Mouse (Mus musculus) monocyte, adult 2 months (primary cell): ENCODE data around the gene Styx.

Experiments used
- DNase-seq, 2 experiments: peaks; one replicate each; pipeline ENCODE4 v3.0.0; 2022; ENCODE audit warnings: low spot score in 2 of 2, low read depth in 1 of 2

Styx gene

DNA sequence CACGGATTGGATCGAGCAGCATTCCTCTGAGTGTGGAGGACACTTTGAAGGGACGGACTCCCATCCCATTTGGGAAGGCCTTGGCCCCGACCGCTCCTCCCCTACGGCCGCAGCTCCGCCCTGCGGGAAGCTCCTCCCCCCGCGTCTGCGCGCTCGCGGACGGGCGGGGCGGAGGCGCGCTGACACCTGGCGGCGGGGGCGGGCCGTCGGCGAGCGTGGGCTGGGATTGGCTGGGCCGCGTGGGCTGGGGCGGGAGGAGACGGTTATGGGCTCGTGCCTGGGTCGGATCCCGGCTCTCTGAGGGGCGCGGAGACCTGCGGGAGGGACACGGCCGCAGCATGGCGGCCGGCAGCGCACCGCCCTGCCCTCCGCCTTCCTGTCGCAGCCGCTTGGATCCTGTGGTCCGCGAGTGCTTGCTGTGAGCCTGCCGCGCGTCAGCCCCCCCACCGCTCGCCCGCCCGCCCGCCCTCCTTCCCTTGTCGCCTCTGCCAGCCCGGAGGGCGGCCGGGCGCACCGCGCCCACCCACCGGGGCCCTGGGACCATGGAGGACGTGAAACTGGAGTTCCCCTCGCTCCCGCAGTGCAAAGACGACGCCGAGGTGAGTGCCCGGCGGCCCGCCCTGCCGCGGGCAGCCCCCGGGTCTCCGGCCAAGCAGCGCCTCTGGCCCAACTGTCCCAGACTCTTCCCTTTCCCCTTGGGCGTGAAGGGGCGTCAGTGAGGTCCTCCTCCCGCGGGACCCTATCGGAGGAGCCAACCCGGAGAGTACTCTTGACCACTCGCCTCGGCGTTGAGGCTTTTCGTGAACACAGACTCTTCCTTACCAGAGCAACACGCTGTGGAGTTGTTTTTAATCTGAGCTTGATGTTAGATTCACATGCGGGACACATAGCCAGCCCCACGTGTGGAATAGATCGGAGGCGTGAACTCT, at the start of gene Styx:
Gene Styx, plus strand, starts transcription at position 163 of the 929 bp plus-strand sequence.
- peak; percentile 75 to 85 for DNase-seq

DNA sequence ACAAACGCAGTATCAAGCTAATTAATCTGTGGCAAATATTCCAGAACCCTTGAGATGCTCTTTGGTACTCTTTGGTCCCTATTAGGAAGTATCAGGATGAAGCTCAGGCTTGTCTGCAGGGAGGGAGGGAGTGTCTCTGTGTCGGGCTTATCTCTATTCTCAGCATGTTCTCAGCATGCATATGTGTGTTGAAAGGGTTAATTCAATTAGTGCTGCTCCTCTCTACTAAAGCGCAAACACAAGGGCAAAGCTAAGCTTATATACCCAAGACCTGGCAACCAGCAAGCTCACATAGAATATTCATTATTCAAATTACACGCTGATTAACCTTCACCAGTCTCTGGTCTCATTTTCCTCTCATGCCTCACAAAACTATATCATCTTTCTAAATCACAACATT, 47.0 kb upstream of the Styx start:
- DNase-seq = no peak

DNA sequence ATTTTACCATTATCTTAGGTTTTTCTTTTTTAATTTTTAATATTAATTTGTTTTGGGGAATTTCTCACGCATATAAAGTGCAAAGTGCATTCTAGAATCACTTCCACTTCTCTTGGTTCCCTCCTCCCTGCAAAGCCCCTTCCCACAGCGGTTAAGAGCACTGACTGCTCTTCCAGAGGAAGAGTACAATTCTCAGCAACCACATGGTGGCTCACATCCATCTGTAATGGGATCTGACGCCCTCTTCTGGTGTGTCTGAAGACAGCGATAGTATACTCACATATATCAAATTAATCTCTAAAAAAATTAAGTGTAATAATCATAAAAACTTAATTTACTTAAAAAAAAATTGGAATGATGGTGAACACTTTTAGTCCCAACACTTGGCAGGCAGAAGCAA, 46.5 kb upstream of the Styx start:
- no peak for DNase-seq

DNA sequence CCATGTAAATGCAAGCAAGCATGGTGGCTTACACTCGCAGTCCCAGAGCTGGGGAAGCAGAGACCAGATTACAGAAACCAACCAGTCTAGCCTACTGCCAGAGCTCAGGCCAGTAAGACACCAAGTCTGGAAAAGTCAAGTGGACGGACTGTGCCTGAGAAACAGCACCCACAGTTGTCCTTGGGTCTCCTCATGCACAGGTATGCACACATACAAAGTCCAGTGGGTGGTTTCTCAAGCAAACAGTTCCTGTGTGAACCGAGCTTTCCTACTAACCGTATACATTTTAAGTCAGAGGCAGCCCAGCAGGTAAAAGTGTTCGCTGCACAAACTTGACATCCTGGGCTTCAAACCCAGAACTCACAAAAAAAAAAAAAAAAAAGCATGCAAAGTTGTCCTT, 45.0 kb upstream of the Styx start:
- DNase-seq = no peak

DNA sequence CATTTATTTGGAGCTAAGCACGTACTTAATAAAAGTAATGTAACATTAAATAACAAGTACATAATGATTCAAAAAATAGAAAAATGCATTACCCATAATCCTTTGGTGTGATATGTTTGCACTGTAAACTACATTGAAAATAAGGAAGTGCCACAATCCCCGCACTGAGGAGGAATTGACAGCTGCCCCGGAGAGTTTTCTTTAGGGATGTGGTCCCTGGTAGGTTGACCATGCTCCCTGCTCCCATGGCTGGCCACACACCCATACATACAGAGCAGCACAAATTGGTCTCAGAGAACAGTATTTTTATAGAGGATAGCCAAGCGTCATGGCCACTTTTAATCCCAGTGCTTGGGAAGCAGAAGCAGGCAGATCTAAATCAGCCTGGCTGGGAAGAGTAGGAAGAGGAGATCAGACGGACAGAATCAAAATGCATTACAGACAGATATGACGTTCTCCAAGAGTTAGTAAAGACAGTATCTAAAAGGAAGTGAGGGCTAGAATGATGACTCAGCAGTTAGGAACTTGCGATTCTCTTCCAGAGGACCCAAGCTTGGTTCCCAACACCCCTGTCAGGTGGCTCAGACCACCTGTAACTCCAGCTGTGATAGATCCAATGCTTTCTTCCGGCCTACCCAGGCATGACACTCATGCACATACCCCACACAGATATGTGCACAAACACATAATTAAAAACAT, 43.1 kb upstream of the Styx start:
- peak in 1 of 2 experiments; percentile 11 for DNase-seq

DNA sequence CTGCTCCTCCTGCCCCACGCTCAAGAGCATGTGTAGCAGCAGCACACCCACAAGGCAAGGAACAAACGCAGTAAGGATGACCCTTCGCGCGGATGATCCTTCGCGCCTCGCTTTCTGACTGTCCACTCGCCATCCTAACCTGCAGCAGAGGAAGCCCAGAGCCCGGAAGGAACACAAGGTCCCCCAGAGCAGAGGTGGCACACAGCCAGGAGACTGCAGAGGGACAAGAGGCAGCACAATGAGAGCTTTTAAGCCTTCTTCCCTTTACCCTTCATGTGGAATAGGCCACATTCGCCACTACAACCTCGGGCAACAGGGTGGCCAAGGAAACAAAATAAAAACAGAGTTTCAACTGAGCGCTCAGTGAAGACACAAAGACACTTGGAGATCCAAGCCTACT, 41.2 kb upstream of the Styx start:
- DNase-seq = no peak

DNA sequence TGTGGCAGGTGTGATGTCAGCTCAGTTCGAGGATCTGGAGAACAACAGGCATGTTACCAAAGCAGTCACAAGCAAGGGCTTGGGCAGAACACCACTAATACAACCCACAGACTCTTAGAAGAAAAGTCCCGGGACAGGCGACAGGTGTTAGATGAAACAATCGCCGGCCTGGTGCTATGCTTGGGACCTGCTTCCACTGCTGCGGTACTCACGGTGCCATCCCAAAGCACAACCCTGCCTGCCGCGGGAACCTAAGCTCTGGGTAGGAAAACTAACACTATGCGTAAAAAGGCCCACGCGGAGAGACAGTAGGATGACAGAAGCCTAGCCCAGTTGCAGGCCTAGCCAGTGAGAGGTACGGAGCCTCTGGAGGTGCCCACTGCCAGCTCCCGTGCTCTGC, 40.8 kb upstream of the Styx start:
- DNase-seq = no peak

DNA sequence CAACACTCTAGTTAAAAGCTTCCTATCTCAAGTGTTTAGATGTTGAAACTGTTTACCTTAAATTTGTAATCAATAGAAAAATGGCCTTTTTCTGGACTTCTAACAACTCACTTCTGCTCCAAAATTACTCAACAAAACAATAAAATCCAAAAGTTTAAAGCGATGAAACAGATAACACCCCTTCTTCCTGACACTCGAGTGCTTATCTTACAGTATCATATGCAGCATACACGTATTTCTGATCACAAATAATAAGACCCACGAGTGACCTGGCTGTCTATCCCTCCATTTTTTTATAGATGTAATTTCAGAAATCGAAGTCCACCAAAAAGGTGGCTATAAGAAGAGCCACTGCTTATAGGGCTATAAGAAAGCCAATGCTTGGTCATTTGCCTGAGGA, 34.0 kb upstream of the Styx start:
- DNase-seq = no peak

DNA sequence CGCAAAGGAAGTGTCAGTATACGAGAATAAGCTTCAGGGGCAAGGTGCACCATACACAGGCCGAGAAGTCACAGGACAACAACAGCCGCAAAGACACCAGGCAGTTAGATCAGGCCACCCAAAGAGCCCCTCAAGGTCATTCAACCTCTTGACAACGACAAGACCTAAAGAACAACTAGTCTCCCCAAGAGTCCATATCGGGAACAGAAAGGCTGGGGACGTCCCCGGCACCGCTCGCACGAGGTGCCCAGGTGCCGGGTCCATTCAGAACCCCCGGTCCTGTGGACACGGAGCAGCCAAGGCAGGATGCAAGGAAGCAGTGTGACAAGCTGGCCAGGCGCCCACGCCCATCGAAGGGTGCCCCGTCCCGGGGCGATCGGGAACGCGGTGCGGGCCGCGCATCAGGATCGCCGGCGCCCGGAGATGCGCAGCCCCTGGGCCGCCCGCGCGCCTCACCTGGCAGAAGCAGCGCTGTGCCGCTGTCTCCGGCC, 32.9 kb upstream of the Styx start:
- no peak for DNase-seq

DNA sequence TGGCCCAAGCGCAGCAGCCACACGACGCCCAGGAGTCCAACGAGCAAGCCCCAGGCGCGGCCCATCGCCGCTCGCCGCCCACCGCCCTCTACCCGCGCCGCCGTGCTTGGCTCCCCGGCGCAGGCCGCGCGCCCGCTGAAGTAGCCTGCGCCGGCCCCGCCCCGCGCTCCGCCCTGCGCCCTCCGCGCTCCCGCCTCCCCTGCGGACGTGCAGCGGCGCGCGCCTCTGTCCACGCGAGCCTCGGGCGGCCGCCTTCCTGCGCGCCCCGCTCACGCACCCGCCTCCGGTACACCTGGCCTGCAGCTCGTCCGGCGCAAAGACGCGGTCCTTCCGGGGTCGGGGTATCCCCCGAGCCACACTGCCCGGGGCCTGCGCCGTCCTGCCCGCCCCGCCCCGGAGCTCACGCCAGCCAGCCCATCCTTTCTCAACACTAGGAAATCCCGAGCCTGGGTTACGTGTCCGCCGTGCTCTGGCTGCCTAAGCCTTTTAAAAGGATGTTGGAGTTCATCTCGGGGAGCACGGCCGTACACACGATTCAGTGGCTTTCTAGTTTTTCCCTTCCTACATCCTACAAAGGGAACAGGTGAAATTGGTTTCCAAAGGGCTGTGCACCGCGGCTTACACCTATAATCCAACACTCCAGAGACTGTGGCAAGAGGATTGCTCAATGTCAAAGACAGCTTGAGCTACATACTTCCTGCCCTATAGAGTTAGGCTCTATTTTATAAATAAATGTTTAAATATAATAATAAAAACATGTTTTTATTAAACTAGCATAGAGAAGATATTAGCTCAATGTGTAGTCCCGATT, 32.3 kb upstream of the Styx start, which contains the start of gene Ero1l:
Gene Ero1l, minus strand, starts transcription at position 346 of the 811 bp plus-strand sequence.
- DNase-seq = peak; percentile 52 to 73

DNA sequence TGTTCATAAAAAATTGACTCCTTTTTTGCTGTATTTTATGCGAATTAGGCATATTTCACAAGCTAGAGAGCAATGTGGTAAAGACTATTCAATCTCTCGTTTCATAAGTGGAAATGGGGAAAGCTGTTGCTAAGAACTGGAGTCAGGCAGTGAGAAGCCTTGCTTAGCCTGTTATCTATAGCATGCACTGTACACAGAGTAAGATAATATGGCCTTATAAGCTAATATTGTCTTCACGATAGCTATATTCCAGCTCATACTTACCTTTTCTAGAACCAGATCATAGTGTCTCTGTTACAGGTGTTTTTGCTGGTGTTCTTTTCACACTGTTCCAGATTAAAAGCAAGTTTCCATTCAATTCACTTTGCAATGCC, 31.7 kb upstream of the Styx start:
- no peak for DNase-seq

DNA sequence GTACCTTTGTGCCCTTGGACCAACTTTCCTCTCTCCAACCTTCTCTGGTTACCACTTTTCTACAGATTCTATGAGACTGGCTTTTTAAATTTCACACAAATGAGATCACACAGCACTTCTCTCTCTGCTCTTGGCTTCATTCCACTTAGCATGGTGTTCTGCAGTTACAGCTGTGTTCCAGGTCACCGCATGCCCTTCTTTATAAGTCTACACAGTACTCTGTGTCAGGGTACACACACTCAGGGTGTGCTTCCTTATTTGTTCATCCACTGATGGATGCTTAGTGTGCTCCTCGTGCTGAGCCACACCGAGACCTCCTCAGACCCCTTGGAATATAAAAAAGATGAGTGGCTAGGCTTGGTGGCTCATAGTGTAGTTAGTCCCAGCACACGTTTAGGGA, 30.8 kb upstream of the Styx start:
- no peak for DNase-seq

DNA sequence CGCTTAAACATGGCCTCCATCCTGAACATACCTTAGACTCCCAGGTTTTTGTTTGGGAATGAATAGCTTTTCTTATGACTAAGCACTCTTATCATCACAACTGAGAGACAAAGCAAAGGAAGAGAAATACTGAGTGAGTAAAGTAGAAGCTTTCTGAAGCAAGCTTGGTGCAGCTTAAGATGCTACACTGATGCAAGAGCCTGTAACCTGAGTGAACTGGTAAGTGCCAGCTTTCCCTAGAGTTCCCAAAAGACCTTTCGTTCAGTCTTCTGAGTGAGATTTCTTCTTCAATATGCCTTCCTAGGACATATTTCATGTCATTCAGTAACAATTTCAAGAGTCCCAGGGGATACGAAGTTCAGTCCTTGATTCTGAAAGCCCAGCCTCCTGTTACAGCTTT, 29.8 kb upstream of the Styx start:
- DNase-seq = no peak

DNA sequence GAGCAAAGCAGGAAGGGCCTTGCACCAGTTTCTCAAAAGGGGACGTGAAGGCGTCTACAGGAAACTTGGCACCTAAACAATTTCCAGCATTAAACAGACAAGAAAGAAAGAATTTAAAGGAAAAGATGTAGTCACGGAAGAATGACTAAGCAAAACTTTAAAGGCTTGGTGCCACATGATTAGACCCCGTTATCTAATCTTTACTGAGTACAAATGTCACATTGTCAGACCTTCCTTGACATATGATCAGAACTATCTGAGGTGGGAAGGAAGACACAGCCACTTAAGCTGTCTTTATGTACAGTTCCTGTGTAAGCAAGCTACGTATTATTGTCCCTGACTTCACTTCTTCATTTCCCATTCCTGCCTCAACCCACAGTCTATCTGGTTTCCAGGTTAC, 29.3 kb upstream of the Styx start:
- no peak for DNase-seq

DNA sequence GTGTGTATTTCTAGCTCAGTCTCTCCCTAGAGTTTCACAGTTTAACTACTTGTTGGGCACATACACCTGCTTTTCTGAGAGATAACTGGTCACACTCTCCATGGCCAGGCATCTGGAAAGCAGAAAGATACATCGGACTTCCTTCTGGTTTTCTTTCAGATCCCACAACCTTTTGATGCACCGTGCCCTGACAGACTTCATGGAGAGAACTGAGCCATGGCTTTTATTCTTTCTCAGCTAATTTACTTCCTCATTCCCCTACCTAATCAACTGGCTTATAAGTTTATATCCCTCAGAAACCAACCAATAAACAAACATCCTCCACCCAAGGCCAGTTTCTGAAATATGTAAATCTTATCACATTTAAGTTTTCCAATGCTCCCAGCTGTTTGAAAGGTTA, 28.4 kb upstream of the Styx start:
- no peak for DNase-seq

DNA sequence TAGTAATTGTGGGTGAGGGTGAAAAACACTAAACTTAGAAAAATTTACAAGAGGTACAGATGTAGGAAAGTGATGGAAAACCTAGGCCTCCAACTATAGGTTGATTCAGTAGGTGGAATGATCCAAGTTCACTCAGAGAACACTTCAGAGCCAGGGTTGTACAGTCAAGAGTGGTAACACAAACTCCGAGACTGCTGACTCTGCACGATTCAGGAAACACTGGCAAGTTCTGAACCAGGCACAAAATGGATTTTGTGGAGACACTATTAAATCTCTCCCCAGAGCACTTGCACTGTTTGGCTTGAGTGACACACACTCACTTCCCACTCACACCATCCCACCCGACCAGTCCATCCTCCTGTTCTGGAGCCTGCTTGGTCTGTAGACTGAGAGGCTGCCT, 27.6 kb upstream of the Styx start:
- DNase-seq = no peak

DNA sequence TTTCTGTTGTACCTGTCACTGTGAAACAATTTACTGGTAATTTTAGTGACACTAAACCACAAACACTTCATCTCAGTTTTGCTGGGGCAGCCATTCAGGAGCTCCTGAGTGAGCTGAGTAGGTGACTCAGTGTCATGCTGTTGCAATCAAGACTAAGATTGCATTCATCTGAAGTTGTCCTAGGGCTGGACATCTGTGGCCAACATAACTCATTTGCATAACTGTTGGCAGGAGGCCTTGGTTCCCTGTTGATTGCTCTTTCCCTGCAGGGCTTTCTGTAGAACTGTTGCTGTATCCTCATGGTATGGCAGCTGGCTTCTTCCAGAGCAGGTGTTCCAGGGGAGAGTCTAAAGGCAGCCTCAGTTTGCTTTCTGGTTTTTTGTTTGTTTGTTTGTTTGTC, 25.4 kb upstream of the Styx start:
- peak in 1 of 2 experiments; percentile 46 for DNase-seq

DNA sequence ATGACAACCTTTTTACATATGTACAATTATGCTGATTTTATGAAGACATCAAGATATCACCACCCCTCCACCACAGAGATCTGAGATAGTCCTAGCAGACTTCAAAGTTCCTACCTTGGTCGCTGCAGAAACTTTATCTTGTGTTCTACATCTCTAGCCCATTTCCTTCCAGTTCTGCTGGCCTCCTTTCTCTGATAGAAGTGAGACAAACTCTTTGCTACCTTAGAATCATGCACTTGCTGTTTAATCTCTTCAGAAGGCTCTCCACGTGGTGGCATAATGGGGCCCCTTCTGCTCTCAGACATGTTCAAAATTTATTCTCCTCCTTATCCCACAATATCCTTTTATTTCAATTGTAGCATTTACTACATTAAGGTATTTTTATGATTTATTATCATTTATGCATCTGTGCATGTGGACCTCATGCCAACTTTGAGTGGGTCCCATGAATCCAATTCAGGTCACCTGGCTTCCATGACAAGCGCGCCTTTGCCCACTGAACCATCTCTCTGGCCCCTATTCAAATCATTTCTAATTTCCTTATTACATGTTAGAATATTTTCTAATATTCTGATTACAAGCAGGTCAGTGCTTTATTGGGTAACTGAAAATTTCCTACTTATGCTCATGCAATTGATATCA, 22.7 kb upstream of the Styx start:
- DNase-seq = no peak

DNA sequence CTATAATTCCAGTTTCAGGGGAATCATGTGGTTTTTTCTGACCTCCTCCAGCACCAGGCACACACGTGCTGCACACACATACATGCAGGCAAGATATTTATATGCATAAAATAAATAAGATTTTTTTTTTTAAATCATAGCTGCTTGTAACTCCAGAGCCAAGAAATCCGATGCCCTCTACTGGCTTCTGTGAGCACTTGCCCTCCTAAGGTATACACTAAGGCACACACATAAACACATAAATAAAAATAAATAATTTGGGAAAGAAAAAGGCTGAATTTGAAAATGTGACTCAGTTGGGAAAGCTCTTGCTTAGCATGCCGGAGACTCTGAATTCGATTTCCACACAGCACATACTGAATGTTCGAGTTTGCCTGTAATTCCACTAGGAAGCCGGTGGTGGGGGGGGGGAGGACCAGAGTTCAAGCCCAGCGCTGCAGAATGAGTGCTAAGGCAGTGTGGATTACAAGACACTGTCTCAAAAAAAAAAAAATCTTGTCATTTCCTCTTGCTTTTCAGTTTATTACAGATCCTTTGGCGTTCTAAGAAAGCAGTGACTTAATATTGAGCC, 21.8 kb upstream of the Styx start:
- no peak for DNase-seq

DNA sequence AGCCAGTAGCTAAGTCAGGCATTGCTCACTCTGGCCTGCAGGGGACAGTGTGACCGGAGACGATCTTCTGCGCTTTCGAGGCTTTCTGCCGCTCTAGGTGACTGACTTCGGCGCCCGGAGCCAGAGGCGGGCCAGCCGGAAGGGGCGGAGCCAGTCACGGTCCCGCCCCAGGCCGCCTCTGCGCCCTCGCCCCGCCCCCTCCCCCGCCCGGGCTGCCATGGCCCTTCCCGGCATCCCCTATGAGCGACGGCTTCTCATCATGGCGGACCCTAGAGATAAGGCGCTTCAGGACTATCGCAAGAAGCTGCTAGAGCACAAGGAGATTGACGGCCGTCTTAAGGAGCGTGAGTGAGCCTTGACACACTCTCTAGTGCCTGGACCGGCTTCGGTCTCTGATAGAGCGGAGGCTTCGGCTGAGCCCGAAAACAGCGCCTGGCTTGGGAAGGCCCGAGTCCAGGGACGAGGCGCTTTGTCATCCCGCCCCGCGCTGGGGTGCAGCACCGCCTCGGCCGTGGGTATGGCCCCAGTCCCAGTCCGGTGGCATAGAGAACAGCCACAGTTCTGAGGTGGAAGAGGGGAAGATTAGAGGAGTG, 21.2 kb upstream of the Styx start, which contains the start of gene Psmc6:
Gene Psmc6, plus strand, starts transcription at position 200 of the 593 bp plus-strand sequence.
- DNase-seq = peak; percentile 74 to 83
